Mouse (Mus musculus) brain, embryonic 14.5 days (tissue): ENCODE results near the gene Ptges.

Experiments
- CTCF ChIP-seq: fragments of 200-500 bp; IDR thresholded peaks from 2 replicates; pipeline ENCODE4 v1.5.1; 2012; ENCODE audit warnings: inconsistent platforms, mild to moderate bottlenecking, moderate library complexity, borderline replicate concordance; ENCODE audit not compliant: insufficient read depth, insufficient read length; ENCODE audit errors: extremely low read depth
- POLR2A ChIP-seq: fragments of 200-500 bp; IDR thresholded peaks from 2 replicates; pipeline ENCODE4 v1.6.1; 2012; ENCODE audit warnings: mild to moderate bottlenecking, inconsistent platforms, borderline replicate concordance; ENCODE audit not compliant: poor library complexity, insufficient read depth, insufficient read length, severe bottlenecking; ENCODE audit errors: extremely low read depth

GRCm38 (mm10) chr2:30891002-30891401 lies 38.7 kb downstream of the Ptges start:
- no peak for TF ChIP-seq POLR2A
- peak; percentile 83 for TF ChIP-seq CTCF
